In the genomic region with DNA sequence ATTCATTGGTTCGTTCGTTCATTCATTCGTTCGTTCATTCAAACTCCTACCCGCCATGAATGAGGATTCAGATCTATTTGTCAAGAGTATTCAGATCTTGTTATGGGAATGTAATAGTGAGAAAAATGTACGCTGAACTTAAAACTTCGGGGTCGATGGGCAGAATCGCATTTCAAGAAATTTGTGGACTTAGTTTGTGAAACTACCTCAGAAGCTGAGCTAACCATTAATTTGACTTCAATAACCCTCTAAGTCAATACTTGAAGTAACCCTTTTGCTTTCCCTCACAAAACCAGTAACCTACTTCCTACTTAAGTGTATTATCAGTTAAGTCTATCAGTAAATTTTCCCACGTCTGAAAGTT, we compare ENCODE assay signal across 8 mouse cellular contexts. TPM values are rescaled to one million over a fixed set of nuclear protein-coding genes. Genes with fewer than 3 reads are reported as not detected.
DNase-seq lines count a peak whose midpoint lies in the region; ATAC-seq and TF ChIP-seq lines count a peak whose summit lies in the region.

No protein-coding gene starts in this region.

- H3K4me2 ChIP-seq in kidney, postnatal 0 days (ENCODE audit: low read length), result peak overlapping the region; percentile 71
- H3K4me2 ChIP-seq in hindbrain, embryonic 15.5 days, result peak overlapping the region; percentile 63
- peak overlapping the region; percentile 57 for H3K4me2 ChIP-seq in midbrain, embryonic 14.5 days (ENCODE audit: low read length)

- 38% methylated on average over 10 of the region's 10 CpGs for WGBS in kidney, postnatal 0 days
- 50% methylated on average over 10 of the region's 10 CpGs for WGBS in embryonic facial prominence, embryonic 10.5 days
- 39% methylated on average over 10 of the region's 10 CpGs for WGBS in hindbrain, embryonic 15.5 days
- WGBS in midbrain, embryonic 14.5 days, result 39% methylated on average over 10 of the region's 10 CpGs
- 30% methylated on average over 10 of the region's 10 CpGs for WGBS in thymus, adult 2 months

- peak overlapping the region; percentile 84 for H3K9ac ChIP-seq in kidney, postnatal 0 days (ENCODE audit: low read depth, low read length)
- peak overlapping the region; percentile 75 for H3K9ac ChIP-seq in hindbrain, embryonic 15.5 days
- peak overlapping the region; percentile 83 for H3K9ac ChIP-seq in midbrain, embryonic 14.5 days (replicated peaks; ENCODE audit: low read length)

- no peak for TF ChIP-seq POLR2A in thymus, adult 2 months (IDR thresholded peaks at IDR 0.05; ENCODE audit: control insufficient read depth, extremely low read depth, insufficient read depth, low read length, poor library complexity)

- H3K27ac ChIP-seq in kidney, postnatal 0 days, result no peak overlapping the region
- peak overlapping the region; percentile 97 for H3K27ac ChIP-seq in embryonic facial prominence, embryonic 10.5 days (replicated peaks)
- H3K27ac ChIP-seq in hindbrain, embryonic 15.5 days (replicated peaks), result peak overlapping the region; percentile 94
- H3K27ac ChIP-seq in midbrain, embryonic 14.5 days (replicated peaks; ENCODE audit: low read depth, low read length), result peak overlapping the region; percentile 96; the same call in 1 of the 2 replicates
- H3K27ac ChIP-seq in thymus, adult 2 months (ENCODE audit: control insufficient read depth, insufficient read depth, low read length), result no peak overlapping the region

- H3K4me1 ChIP-seq in kidney, postnatal 0 days (replicated peaks; ENCODE audit: insufficient read depth, low read length), result 0 out of 2 replicates have a peak, but pooled peaks cover 7% of the 10 kb centered on the region
- H3K4me1 ChIP-seq in embryonic facial prominence, embryonic 10.5 days, result peaks cover 23% of the 10 kb centered on the region
- peaks cover 13% of the 10 kb centered on the region for H3K4me1 ChIP-seq in hindbrain, embryonic 15.5 days (replicated peaks)
- peaks cover 27% of the 10 kb centered on the region for H3K4me1 ChIP-seq in midbrain, embryonic 14.5 days (ENCODE audit: control insufficient read depth, insufficient read depth, low read length)
- peaks cover 3% of the 10 kb centered on the region; the same call in 1 of the 2 replicates for H3K4me1 ChIP-seq in thymus, adult 2 months (replicated peaks; ENCODE audit: control insufficient read depth, insufficient read depth, low read length)

- TF ChIP-seq CTCF in kidney, postnatal 0 days (IDR thresholded peaks at IDR 0.05; ENCODE audit: low read depth), result no peak
- no peak for TF ChIP-seq CTCF in thymus, adult 2 months (IDR thresholded peaks at IDR 0.05; ENCODE audit: borderline replicate concordance, control insufficient read depth, extremely low read depth, insufficient read depth, low read length, poor library complexity)

- no peak for DNase-seq in kidney, postnatal 0 days (ENCODE audit: low spot score)
- DNase-seq in kidney, postnatal 36 days, result no peak
- DNase-seq in embryonic facial prominence, embryonic 10.5 days (ENCODE audit: low spot score), result no peak
- DNase-seq in midbrain, embryonic 14.5 days, result no peak
- DNase-seq in adipocyte (ENCODE audit: low spot score), result no peak
- DNase-seq in thymus, adult 2 months, result no peak
- DNase-seq in Muller cell, postnatal 12 days (ENCODE audit: inconsistent ontology term), result no peak

- ATAC-seq in kidney, postnatal 0 days (replicated peaks; ENCODE audit: low FRiP score, low read depth), result no peak
- no peak for ATAC-seq in hindbrain, embryonic 15.5 days (ENCODE audit: low FRiP score, low read depth)
- no peak for ATAC-seq in midbrain, embryonic 14.5 days (ENCODE audit: low FRiP score, low TSS enrichment)

- H3K27me3 ChIP-seq in kidney, postnatal 0 days (ENCODE audit: insufficient read depth, low read length), result no peaks in the 10 kb centered on the region
- H3K27me3 ChIP-seq in embryonic facial prominence, embryonic 10.5 days (replicated peaks; ENCODE audit: low read depth, poor library complexity, severe bottlenecking), result peaks cover 11% of the 10 kb centered on the region; the same call in 1 of the 2 replicates
- no peaks in the 10 kb centered on the region for H3K27me3 ChIP-seq in hindbrain, embryonic 15.5 days
- no peaks in the 10 kb centered on the region for H3K27me3 ChIP-seq in midbrain, embryonic 14.5 days (ENCODE audit: control insufficient read depth, insufficient read depth, low read length)
- H3K27me3 ChIP-seq in thymus, adult 2 months (ENCODE audit: control insufficient read depth, insufficient read depth, low read length), result no peaks in the 10 kb centered on the region

- H3K9me3 ChIP-seq in kidney, postnatal 0 days (replicated peaks; ENCODE audit: low read length), result no peaks in the 10 kb centered on the region
- H3K9me3 ChIP-seq in embryonic facial prominence, embryonic 10.5 days, result no peaks in the 10 kb centered on the region
- H3K9me3 ChIP-seq in hindbrain, embryonic 15.5 days, result no peaks in the 10 kb centered on the region
- H3K9me3 ChIP-seq in midbrain, embryonic 14.5 days (ENCODE audit: control insufficient read depth, low read length), result no peaks in the 10 kb centered on the region

- H3K4me3 ChIP-seq in kidney, postnatal 0 days (replicated peaks; ENCODE audit: low read depth, low read length), result peak overlapping the region; percentile 77
- H3K4me3 ChIP-seq in embryonic facial prominence, embryonic 10.5 days, result peak overlapping the region; percentile 81
- H3K4me3 ChIP-seq in hindbrain, embryonic 15.5 days, result peak overlapping the region; percentile 66
- H3K4me3 ChIP-seq in midbrain, embryonic 14.5 days (replicated peaks; ENCODE audit: low read depth, low read length), result peak overlapping the region; percentile 72
- no peak overlapping the region for H3K4me3 ChIP-seq in thymus, adult 2 months (ENCODE audit: control insufficient read depth, insufficient read depth, low read length)

- no peaks in the 10 kb centered on the region for H3K36me3 ChIP-seq in kidney, postnatal 0 days (ENCODE audit: insufficient read depth, low read length)
- H3K36me3 ChIP-seq in embryonic facial prominence, embryonic 10.5 days (replicated peaks), result no peaks in the 10 kb centered on the region
- H3K36me3 ChIP-seq in hindbrain, embryonic 15.5 days, result no peaks in the 10 kb centered on the region
- no peaks in the 10 kb centered on the region for H3K36me3 ChIP-seq in midbrain, embryonic 14.5 days (ENCODE audit: control insufficient read depth, insufficient read depth, low read length)
- H3K36me3 ChIP-seq in thymus, adult 2 months (ENCODE audit: control insufficient read depth, insufficient read depth, low read length), result no peaks in the 10 kb centered on the region

RNA-seq across cellular contexts. Expression of gene Parp11, which starts 7.7 kb away (rescaled TPM):
- polyA plus RNA-seq in kidney, postnatal 0 days (2015; fragmentation: Nextera tagmentation; extraction: Ambion mirVana), result 15.1 and 16.1 TPM in 2 replicates
- polyA plus RNA-seq in embryonic facial prominence, embryonic 10.5 days (2016; fragmentation: Nextera tagmentation; extraction: Ambion mirVana), result 31.4 and 33.4 TPM in 2 replicates
- 73.9 and 75.0 TPM in 2 replicates for polyA plus RNA-seq in hindbrain, embryonic 15.5 days (2015; fragmentation: Nextera tagmentation; extraction: Ambion mirVana)
- 79.6 and 111 TPM in 2 replicates for polyA plus RNA-seq in midbrain, embryonic 14.5 days (2014; fragmentation: Nextera tagmentation; extraction: Ambion mirVana)
- 43.6 and 50.7 TPM in 2 replicates for polyA plus RNA-seq in thymus, adult 2 months (2012; rRNA removed)

Comparison
In these comparisons a context has a peak if more than half of its experiments do, and no peak if none do; other contexts are left out.
1. H3K27ac ChIP-seq: peak in embryonic facial prominence, embryonic 10.5 days (single experiment), hindbrain, embryonic 15.5 days (single experiment) and midbrain, embryonic 14.5 days (single experiment); none in kidney, postnatal 0 days (single experiment) and thymus, adult 2 months (single experiment).
2. Peak in every context shown above with its lines, with median percentiles within 50 percentile points of each other: H3K4me2 ChIP-seq and H3K9ac ChIP-seq.